Mouse (Mus musculus) frontal cortex, postnatal 25 days (tissue): ENCODE measurements at regions not wholly inside any gene's neighbourhood (a gene's known extent, or its start where the extent isn't known, plus 50 kb on each side); places are given as distances from the start of the nearest gene placed in this dataset.

Experiments used
- DNase-seq, 2 experiments: peaks; one replicate each; pipeline ENCODE4 v3.0.0; 2022; ENCODE audit warnings: low spot score in 2 of 2

GRCm38 (mm10) chr1:193540486-193540885 is 170.4 kb upstream of the Camk1g start:
- no peak for DNase-seq

GRCm38 (mm10) chr1:193539261-193539660 is 169.2 kb upstream of the Camk1g start:
- DNase-seq: no peak

- no peak for DNase-seq
Measured at GRCm38 (mm10) chr1:193538425-193538824, 168.3 kb upstream of the Camk1g start.

GRCm38 (mm10) chr1:193537616-193538015 is 167.5 kb upstream of the Camk1g start:
- DNase-seq: no peak

- DNase-seq: no peak
Measured at GRCm38 (mm10) chr1:193536552-193536951, 166.5 kb upstream of the Camk1g start.

GRCm38 (mm10) chr1:193534449-193534848 is 164.4 kb upstream of the Camk1g start:
- DNase-seq: no peak

GRCm38 (mm10) chr1:193526501-193526900 is 156.4 kb upstream of the Camk1g start:
- no peak for DNase-seq

- no peak for DNase-seq
Measured at GRCm38 (mm10) chr1:193522007-193522406, 151.9 kb upstream of the Camk1g start.

- no peak for DNase-seq
Measured at GRCm38 (mm10) chr1:193518840-193519239, 148.7 kb upstream of the Camk1g start.

GRCm38 (mm10) chr1:193517968-193518367 is 147.9 kb upstream of the Camk1g start:
- DNase-seq: no peak

GRCm38 (mm10) chr1:193517293-193517692 is 147.2 kb upstream of the Camk1g start:
- no peak for DNase-seq

GRCm38 (mm10) chr1:193516395-193516794 is 146.3 kb upstream of the Camk1g start:
- DNase-seq: no peak

- no peak for DNase-seq
Measured at GRCm38 (mm10) chr1:193513929-193514710, 144.0 kb upstream of the Camk1g start.

- no peak for DNase-seq
Measured at GRCm38 (mm10) chr1:193510066-193510793, 140.1 kb upstream of the Camk1g start.

GRCm38 (mm10) chr1:193508271-193508670 is 138.2 kb upstream of the Camk1g start:
- no peak for DNase-seq

GRCm38 (mm10) chr1:193506991-193507390 is 136.9 kb upstream of the Camk1g start:
- DNase-seq: no peak

- DNase-seq: no peak
Measured at GRCm38 (mm10) chr1:193505381-193505780, 135.3 kb upstream of the Camk1g start.

GRCm38 (mm10) chr1:193504611-193505010 is 134.5 kb upstream of the Camk1g start:
- no peak for DNase-seq

GRCm38 (mm10) chr1:193503624-193504325 is 133.7 kb upstream of the Camk1g start:
- DNase-seq: peak; percentile 36 to 54

GRCm38 (mm10) chr1:193496265-193497183 is 126.4 kb upstream of the Camk1g start:
- DNase-seq: no peak

GRCm38 (mm10) chr1:193488039-193488438 is 117.9 kb upstream of the Camk1g start:
- no peak for DNase-seq
